Comparison of ENCODE assay signal across 8 mouse cellular contexts in genomic region chr16:91534477-91534876, GRCm38 (mm10). TPM values are rescaled to one million over a fixed set of nuclear protein-coding genes. Genes with fewer than 3 reads are reported as not detected.
DNase-seq lines count a peak whose midpoint lies in the region; ATAC-seq lines count a peak whose summit lies in the region.

No protein-coding gene starts in this region.

- no peak for ATAC-seq in forebrain, embryonic 14.5 days
- peak; percentile 57 for ATAC-seq in megakaryocyte progenitor cell, adult 5-6 weeks (replicated peaks; ENCODE audit: poor library complexity)

- 55% methylated on average over 13 of the region's 13 CpGs for WGBS in forebrain, embryonic 14.5 days

- intact Hi-C loops in left cerebral cortex, postnatal 4 days (cut with DNase I), result no loop called here

- no peak overlapping the region for H3K27ac ChIP-seq in forebrain, embryonic 14.5 days (ENCODE audit: low read depth, low read length)

- H3K4me1 ChIP-seq in forebrain, embryonic 14.5 days (ENCODE audit: control insufficient read depth, insufficient read depth, low read length), result no peaks in the 10 kb centered on the region

- H3K27me3 ChIP-seq in forebrain, embryonic 14.5 days (replicated peaks; ENCODE audit: control insufficient read depth, insufficient read depth, low read length), result no peaks in the 10 kb centered on the region

- no peak overlapping the region for H3K4me3 ChIP-seq in forebrain, embryonic 14.5 days (ENCODE audit: low read depth, low read length)

- H3K4me2 ChIP-seq in forebrain, embryonic 14.5 days (ENCODE audit: low read length), result no peak overlapping the region

- no peaks in the 10 kb centered on the region for H3K36me3 ChIP-seq in forebrain, embryonic 14.5 days (ENCODE audit: control insufficient read depth, insufficient read depth, low read length)

- no peak overlapping the region for H3K9ac ChIP-seq in forebrain, embryonic 14.5 days (ENCODE audit: low read length)

- no peaks in the 10 kb centered on the region for H3K9me3 ChIP-seq in forebrain, embryonic 14.5 days (replicated peaks; ENCODE audit: control insufficient read depth, low read length)

- peak; percentile 70 to 74 for DNase-seq in cerebellum, postnatal 10 days
- no peak for DNase-seq in cerebellum, adult 9-11 months
- peak; percentile 34 for DNase-seq in left cerebral cortex, postnatal 4 days
- DNase-seq in left cerebral cortex, adult 11 months (ENCODE audit: low spot score), result no peak
- peak; percentile 79 for DNase-seq in NIH3T3 (ENCODE audit: low read depth)
- peak; percentile 75 for DNase-seq in forebrain, embryonic 14.5 days (ENCODE audit: low spot score)
- DNase-seq in frontal cortex, postnatal 25 days (ENCODE audit: low spot score in 2 of 2), result no peak

RNA-seq across cellular contexts. Expression of gene Ifngr2, which starts 12.4 kb away (rescaled TPM):
- 10 to 100 TPM; 88.8 to 89.4 TPM for total RNA-seq in left cerebral cortex, postnatal 4 days (2021)
- 77.3 and 100 TPM in 2 replicates for polyA plus RNA-seq in forebrain, embryonic 14.5 days (2014; fragmentation: Nextera tagmentation; extraction: Ambion mirVana)
- total RNA-seq in megakaryocyte progenitor cell, adult 5-6 weeks (2015), result 17.4 and 20.3 TPM in 2 replicates
- 14.1 and 16.0 TPM in 2 replicates for total RNA-seq in megakaryocyte progenitor cell, adult 5-6 weeks (2017)

RNA-seq across cellular contexts. Expression of gene Ifnar1, which starts 49.4 kb away (rescaled TPM):
- total RNA-seq in left cerebral cortex, postnatal 4 days (2021), result 10 to 100 TPM; 83.8 to 92.7 TPM
- polyA plus RNA-seq in forebrain, embryonic 14.5 days (2014; fragmentation: Nextera tagmentation; extraction: Ambion mirVana), result 40.4 and 45.6 TPM in 2 replicates
- 32.2 and 33.3 TPM in 2 replicates for total RNA-seq in megakaryocyte progenitor cell, adult 5-6 weeks (2015)
- 34.7 and 36.3 TPM in 2 replicates for total RNA-seq in megakaryocyte progenitor cell, adult 5-6 weeks (2017)

Comparison
In these comparisons a context has a peak if more than half of its experiments do, and no peak if none do; other contexts are left out.
1. DNase-seq: peak in cerebellum, postnatal 10 days (2 of 2), left cerebral cortex, postnatal 4 days (single experiment), NIH3T3 (single experiment) and forebrain, embryonic 14.5 days (single experiment); none in cerebellum, adult 9-11 months (single experiment), left cerebral cortex, adult 11 months (single experiment) and frontal cortex, postnatal 25 days (0 of 2).
2. RNA of gene Ifngr2, which starts 12.4 kb away (total RNA-seq): 88.8 to 89.4 TPM in left cerebral cortex, postnatal 4 days; 14.1 to 20.3 TPM in megakaryocyte progenitor cell, adult 5-6 weeks; every median in the first group is over 4 times any median in the second.